Mouse (Mus musculus) layer of hippocampus, postnatal 36 days (tissue): ENCODE measurements around the gene Gramd1b. TPM values are rescaled to one million over a fixed set of nuclear protein-coding genes. Genes with fewer than 3 reads are reported as not detected.
A peak's percentile ranks its signal among the peaks of the same experiment; 100 is the strongest.

Experiments
- DNase-seq, 2 experiments: peaks; one replicate each; pipeline ENCODE4 v3.0.0; 2022
- total RNA-seq, 2 experiments: library from RNA; stranded (reverse); gene quantifications; 2 replicates each; pipeline ENCODE4 v1.2.3; 2021

The Gramd1b gene
- total RNA-seq, 2 experiments from 2014 or later, result 163 to 172 TPM

- no peak for DNase-seq
Measured at GRCm38 (mm10) chr9:40397471-40398245, 133.5 kb downstream of the Gramd1b start.

- peak; percentile 69 to 75 for DNase-seq
Measured at GRCm38 (mm10) chr9:40397036-40397435, 134.1 kb downstream of the Gramd1b start.

DNA sequence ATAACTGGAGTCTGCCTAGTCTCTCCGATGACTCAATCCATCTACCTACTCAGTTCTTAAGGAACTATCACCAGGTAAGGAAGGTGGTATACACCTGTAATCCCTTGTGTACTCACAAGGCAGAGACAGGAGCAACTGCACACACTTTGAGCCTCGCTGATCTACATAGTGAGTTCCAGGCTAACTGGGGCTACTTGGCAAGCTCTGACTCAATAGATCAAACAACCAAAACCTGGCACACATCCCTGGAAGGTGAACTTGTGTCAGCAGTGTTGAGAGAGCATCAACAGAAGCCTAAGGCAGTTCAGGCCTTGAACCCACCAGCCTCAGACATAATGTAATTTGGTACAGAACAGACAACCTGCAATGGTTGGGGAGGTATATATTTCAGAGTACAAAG lies 135.0 kb downstream of the Gramd1b start:
- DNase-seq, result no peak

GRCm38 (mm10) chr9:40391852-40392695 lies 139.1 kb downstream of the Gramd1b start:
- DNase-seq, result peak; percentile 81 to 82

DNA sequence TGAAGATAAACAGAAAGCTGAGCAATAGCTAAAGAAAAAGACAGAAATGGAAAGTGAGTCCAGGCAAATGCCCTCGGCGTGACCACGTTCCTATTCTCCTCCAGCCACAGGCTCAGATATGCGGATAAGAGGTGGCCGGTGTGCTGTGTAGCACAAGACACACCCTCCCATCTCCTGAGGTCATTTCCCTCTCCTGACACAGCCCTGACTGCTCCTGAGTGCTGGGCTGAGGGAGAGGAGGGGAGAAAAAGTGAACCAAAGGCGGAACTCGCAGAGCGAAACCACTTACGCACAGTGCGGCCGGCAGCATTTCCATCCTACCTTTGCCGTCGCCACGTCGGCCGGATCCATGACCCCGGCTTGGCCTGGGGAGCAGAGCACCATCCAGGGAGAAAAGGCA lies 139.8 kb downstream of the Gramd1b start:
- no peak for DNase-seq

DNA sequence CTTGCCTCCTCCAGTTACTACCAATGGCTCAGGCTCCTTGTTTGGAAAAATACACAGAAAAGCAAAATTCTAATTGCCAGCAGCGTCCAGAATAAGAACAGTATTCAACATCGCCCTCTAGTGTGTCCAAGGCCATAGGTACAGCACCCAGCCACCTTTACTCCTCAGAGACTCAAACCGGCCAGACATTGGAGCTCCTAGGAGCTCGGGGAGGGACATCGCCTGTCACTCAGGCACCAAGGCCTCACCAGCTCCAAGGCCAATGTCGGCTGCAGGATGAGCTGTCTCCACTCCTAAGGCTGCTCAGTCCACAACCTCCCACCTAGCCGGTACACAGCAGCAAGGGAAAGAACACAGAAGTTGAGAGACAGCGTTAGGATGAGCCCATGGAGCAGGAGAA lies 140.3 kb downstream of the Gramd1b start:
- peak in 1 of 2 experiments; percentile 40 for DNase-seq

- DNase-seq, result no peak
Measured at GRCm38 (mm10) chr9:40390396-40390760, 140.8 kb downstream of the Gramd1b start.

DNA sequence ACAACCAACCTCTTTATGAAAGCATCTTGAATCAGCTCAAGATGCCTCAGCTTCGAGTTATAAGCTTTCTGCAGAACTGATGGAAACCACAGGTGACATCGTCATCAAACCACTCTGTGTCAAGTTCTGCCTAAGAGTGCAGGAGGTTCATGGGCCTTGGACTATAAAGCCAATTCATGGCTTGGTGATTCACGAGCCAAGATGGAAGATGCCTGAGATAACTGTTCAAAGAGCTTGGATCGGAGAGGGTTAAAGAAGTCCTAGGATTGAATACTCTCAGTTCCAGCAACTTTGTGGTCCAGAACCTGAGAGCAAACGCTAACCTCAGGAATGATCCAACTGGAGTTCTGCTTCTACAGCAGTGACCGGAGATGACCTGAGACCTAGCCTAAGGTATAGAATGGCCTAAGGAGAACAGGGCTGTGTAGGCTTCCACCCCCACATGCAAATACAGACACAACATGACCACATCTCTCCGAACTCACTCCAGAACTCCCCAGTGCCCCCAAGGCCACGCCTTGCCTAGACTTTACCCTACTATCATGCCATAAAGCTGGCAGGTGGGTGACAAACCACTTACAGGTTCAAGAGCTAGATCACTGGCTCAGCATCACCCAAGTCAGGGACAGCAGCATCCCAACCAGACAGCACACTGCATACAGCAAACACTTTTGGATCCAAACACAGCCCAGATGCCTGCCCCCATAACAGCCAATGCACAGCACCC lies 141.4 kb downstream of the Gramd1b start:
- DNase-seq, result no peak

- DNase-seq, result no peak
Measured at GRCm38 (mm10) chr9:40389175-40389574, 142.0 kb downstream of the Gramd1b start.

- no peak for DNase-seq
Measured at GRCm38 (mm10) chr9:40384781-40385180, 146.4 kb downstream of the Gramd1b start.

- no peak for DNase-seq
Measured at GRCm38 (mm10) chr9:40382508-40382907, 148.7 kb downstream of the Gramd1b start.

- peak; percentile 69 to 71 for DNase-seq
Measured at GRCm38 (mm10) chr9:40381416-40382411, 149.5 kb downstream of the Gramd1b start.

GRCm38 (mm10) chr9:40376711-40377410 lies 154.3 kb downstream of the Gramd1b start:
- DNase-seq, result no peak

- peak; percentile 76 to 77 for DNase-seq
Measured at GRCm38 (mm10) chr9:40376139-40376541, 155.0 kb downstream of the Gramd1b start.

DNA sequence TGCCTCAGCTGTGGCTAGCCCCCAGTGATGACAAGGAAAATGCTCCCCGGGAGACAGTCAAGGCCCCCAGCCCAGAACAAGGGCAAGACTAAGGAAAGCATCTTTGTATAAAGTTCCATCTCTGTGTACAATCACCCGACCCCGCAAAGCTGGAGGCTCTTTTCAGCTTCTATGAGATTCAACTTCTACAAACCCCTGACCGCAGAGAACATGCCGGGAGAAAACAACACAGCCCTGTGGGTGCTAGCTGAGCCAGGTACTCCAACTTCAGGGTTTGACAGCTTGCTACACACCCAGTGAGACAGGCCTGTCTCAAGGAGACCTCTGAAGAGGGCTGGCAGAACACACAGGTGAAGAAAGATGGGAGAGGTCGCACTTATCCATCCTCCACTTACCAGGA lies 155.7 kb downstream of the Gramd1b start:
- DNase-seq, result no peak

DNA sequence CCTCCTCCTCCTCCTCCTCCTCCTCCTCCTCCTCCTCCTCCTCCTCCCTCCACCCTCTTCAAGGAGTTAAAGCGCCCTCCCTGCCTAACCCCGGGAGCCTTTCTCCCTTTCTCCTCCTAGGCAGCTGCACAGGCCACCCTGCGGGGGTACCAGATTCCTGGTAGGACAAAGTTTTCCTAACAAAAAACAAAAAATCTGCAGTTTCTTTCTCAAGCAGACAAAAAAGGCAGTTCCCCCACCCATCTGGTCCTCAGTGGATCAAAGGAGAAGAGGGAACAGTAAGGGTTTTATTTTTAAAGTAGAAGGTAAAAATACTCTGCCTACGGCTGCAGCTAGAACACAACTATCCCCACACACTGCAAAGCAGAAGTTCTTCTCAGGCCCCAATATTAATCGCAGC lies 156.2 kb downstream of the Gramd1b start:
- no peak for DNase-seq

DNA sequence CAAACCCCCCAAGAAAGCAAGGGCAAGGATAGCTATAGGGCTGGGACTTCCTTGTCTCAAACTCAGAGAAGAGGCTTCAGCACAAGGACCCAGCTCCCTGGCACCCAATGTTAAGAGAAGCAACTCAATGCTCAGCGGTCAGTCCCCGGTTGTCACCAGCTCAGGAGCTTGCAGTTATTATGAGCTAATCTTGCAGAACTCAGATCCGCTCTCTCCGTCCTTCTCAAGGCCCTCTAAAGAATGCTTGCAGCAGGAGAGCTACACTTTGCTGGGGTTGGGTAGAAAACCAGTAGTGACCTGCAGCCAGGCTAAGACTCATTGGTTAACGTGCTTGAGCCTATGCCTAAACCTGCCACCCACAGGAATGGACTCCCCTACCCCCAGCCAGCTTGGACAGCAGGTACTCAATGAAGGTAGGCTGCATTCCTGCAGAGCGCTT lies 156.6 kb downstream of the Gramd1b start:
- DNase-seq, result no peak

DNA sequence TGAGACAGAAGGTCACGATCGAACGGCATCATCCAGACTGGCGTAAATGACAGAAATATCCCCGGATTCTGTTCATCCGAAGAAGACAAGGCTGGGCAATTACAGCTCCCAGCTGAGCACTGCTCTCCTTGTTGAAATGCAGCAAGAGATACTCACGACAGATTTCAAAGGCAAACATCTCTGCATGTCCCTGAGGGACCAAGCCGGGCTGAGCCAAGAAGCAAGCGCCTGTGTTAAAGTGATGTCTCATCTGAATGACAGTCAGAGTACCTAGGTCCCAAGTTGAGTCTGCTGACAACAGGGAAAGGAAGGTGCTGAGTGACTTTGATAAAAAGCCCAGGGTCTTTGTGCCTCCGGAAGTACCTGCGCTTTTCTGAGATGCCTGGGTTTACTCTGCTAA lies 157.1 kb downstream of the Gramd1b start:
- DNase-seq, result no peak

GRCm38 (mm10) chr9:40370151-40370550 lies 161.0 kb downstream of the Gramd1b start:
- DNase-seq, result no peak

- no peak for DNase-seq
Measured at GRCm38 (mm10) chr9:40366795-40367194, 164.4 kb downstream of the Gramd1b start.

GRCm38 (mm10) chr9:40364312-40364711 lies 166.9 kb downstream of the Gramd1b start:
- DNase-seq, result no peak
